Mouse (Mus musculus) MEL (cell line): ENCODE data around the gene Fat3. TPM values are rescaled to one million over a fixed set of nuclear protein-coding genes. Genes with fewer than 3 reads are reported as not detected.

Experiments used
- DNase-seq: peaks from one replicate; pipeline ENCODE4 v3.0.0; 2011; ENCODE audit warnings: low read depth, low spot score
- H3K27ac ChIP-seq: 2 replicates; pipeline ENCODE4 v1.5.1; 2012; ENCODE audit warnings: low read depth, mild to moderate bottlenecking, control low read depth, low read length, moderate library complexity; ENCODE audit not compliant: control insufficient read depth
- H3K27me3 ChIP-seq, 2 experiments: fragments of 150-350 bp in 1 of 2; sonication (generic) in 1 of 2; 2 replicates each; pipeline ENCODE4 v1.6.1; 2012; ENCODE audit warnings: low read length in 2 of 2, mild to moderate bottlenecking in 2 of 2, improper control_type of control experiment in 1 of 2, moderate library complexity in 1 of 2; ENCODE audit not compliant: insufficient read depth in 2 of 2, control insufficient read depth in 1 of 2
- H3K36me3 ChIP-seq, 2 experiments: 2 replicates each; pipeline ENCODE4 v1.6.1; 2012 to 2014; ENCODE audit warnings: low read length in 2 of 2, improper control_type of control experiment in 1 of 2, inconsistent platforms in 1 of 2, mild to moderate bottlenecking in 1 of 2; ENCODE audit not compliant: insufficient read depth in 2 of 2, control insufficient read depth in 1 of 2
- H3K4me1 ChIP-seq, 2 experiments: fragments of 150-350 bp in 1 of 2; sonication (generic) in 1 of 2; 2 replicates each; pipeline ENCODE4 v1.6.1; 2012; ENCODE audit warnings: low read length in 2 of 2, improper control_type of control experiment in 1 of 2, mild to moderate bottlenecking in 1 of 2; ENCODE audit not compliant: insufficient read depth in 2 of 2, control insufficient read depth in 1 of 2
- H3K4me3 ChIP-seq, 2 experiments: fragments of 150-350 bp in 1 of 2; sonication (generic) in 1 of 2; 2 replicates each; pipeline ENCODE4 v1.5.1; 2012; ENCODE audit warnings: low read depth in 2 of 2, low read length in 2 of 2, mild to moderate bottlenecking in 2 of 2, moderate library complexity in 2 of 2, control low read depth in 1 of 2, improper control_type of control experiment in 1 of 2; ENCODE audit not compliant: control insufficient read depth in 1 of 2, insufficient read depth in 1 of 2
- H3K79me2 ChIP-seq: 2 replicates; pipeline ENCODE4 v1.6.1; 2012; ENCODE audit warnings: mild to moderate bottlenecking, low read length, moderate library complexity; ENCODE audit not compliant: control insufficient read depth, poor library complexity, insufficient read depth
- H3K9ac ChIP-seq: 2 replicates; pipeline ENCODE4 v1.6.1; 2012; ENCODE audit warnings: low read depth, mild to moderate bottlenecking, control low read depth, low read length, moderate library complexity; ENCODE audit not compliant: control insufficient read depth, poor library complexity, severe bottlenecking
- H3K9me3 ChIP-seq: fragments of 150-350 bp; sonication (generic); replicated peaks from 2 replicates; pipeline ENCODE4 v1.6.1; 2012; ENCODE audit warnings: mild to moderate bottlenecking, low read length, improper control_type of control experiment, moderate library complexity; ENCODE audit not compliant: insufficient read depth
- CHD1 ChIP-seq: IDR thresholded peaks from 2 replicates; pipeline ENCODE4 v1.6.1; 2012; ENCODE audit warnings: low read depth, mild to moderate bottlenecking, inconsistent platforms, low read length, improper control_type of control experiment
- CHD2 ChIP-seq: IDR thresholded peaks from 2 replicates; pipeline ENCODE4 v1.6.1; 2011; ENCODE audit warnings: low read length, improper control_type of control experiment
- CTCF ChIP-seq, 3 experiments: IDR thresholded peaks in 2 of 3; conservative IDR thresholded peaks in 1 of 3; 2 replicates each; pipeline ENCODE4 v1.5.1; 2011 to 2012; ENCODE audit warnings: low read length in 3 of 3, low read depth in 2 of 3, mild to moderate bottlenecking in 2 of 3, improper control_type of control experiment in 1 of 3, inconsistent platforms in 1 of 3, mixed read lengths in 1 of 3, moderate library complexity in 1 of 3; ENCODE audit not compliant: control insufficient read depth in 1 of 3, insufficient read depth in 1 of 3, poor library complexity in 1 of 3, severe bottlenecking in 1 of 3
- E2F4 ChIP-seq: IDR thresholded peaks from 2 replicates; pipeline ENCODE4 v1.6.1; 2011; ENCODE audit warnings: low read depth, low read length, improper control_type of control experiment, borderline replicate concordance
- ELF1 ChIP-seq: IDR thresholded peaks from 2 replicates; pipeline ENCODE4 v1.6.1; 2014; ENCODE audit warnings: low read depth, mild to moderate bottlenecking, inconsistent platforms, low read length, improper control_type of control experiment, moderate library complexity
- EP300 ChIP-seq, 2 experiments: IDR thresholded peaks; 2 replicates each; pipeline ENCODE4 v1.6.1; 2011; ENCODE audit warnings: improper control_type of control experiment in 2 of 2, low read length in 2 of 2, low read depth in 1 of 2, mild to moderate bottlenecking in 1 of 2
- ETS1 ChIP-seq: IDR thresholded peaks from 2 replicates; pipeline ENCODE4 v1.6.1; 2012; ENCODE audit warnings: low read depth, mild to moderate bottlenecking, inconsistent platforms, low read length, improper control_type of control experiment, moderate library complexity
- GATA1 ChIP-seq: IDR thresholded peaks from 2 replicates; pipeline ENCODE4 v1.6.1; 2011; ENCODE audit warnings: low read depth, low read length, improper control_type of control experiment
- KAT2A ChIP-seq: conservative IDR thresholded peaks from 2 replicates; pipeline ENCODE4 v1.6.1; 2012; ENCODE audit warnings: low read depth, low read length, improper control_type of control experiment, inconsistent platforms
- MAFK ChIP-seq: IDR thresholded peaks from 2 replicates; pipeline ENCODE4 v1.6.1; 2011; ENCODE audit warnings: low read depth, mild to moderate bottlenecking, low read length, improper control_type of control experiment, borderline replicate concordance
- MAX ChIP-seq: IDR thresholded peaks from 2 replicates; pipeline ENCODE4 v1.6.1; 2011; ENCODE audit warnings: low read length, improper control_type of control experiment
- RAD21 ChIP-seq: IDR thresholded peaks from 2 replicates; pipeline ENCODE4 v1.6.1; 2011; ENCODE audit warnings: mild to moderate bottlenecking, low read depth, low read length, improper control_type of control experiment
- RCOR1 ChIP-seq: IDR thresholded peaks from 2 replicates; pipeline ENCODE4 v1.6.1; 2012; ENCODE audit warnings: low read depth, mild to moderate bottlenecking, inconsistent platforms, low read length, improper control_type of control experiment
- SIN3A ChIP-seq: IDR thresholded peaks from 2 replicates; pipeline ENCODE4 v1.6.1; 2012; ENCODE audit warnings: low read length, improper control_type of control experiment, inconsistent platforms
- TAL1 ChIP-seq: IDR thresholded peaks from 2 replicates; pipeline ENCODE4 v1.6.1; 2012; ENCODE audit warnings: mild to moderate bottlenecking, inconsistent platforms, low read length, moderate library complexity, mixed read lengths
- TBP ChIP-seq: IDR thresholded peaks from 2 replicates; pipeline ENCODE4 v1.8.0; 2011; ENCODE audit warnings: low read depth, low read length, improper control_type of control experiment
- TCF12 ChIP-seq: IDR thresholded peaks from 2 replicates; pipeline ENCODE4 v1.6.1; 2014; ENCODE audit warnings: low read depth, mild to moderate bottlenecking, inconsistent platforms, low read length, improper control_type of control experiment, moderate library complexity
- USF1 ChIP-seq: IDR thresholded peaks from 2 replicates; pipeline ENCODE4 v1.6.1; 2014; ENCODE audit warnings: low read depth, mild to moderate bottlenecking, inconsistent platforms, low read length, improper control_type of control experiment, moderate library complexity
- USF2 ChIP-seq, 2 experiments: IDR thresholded peaks; 2 replicates each; pipeline ENCODE4 v1.6.1; 2011 to 2012; ENCODE audit warnings: improper control_type of control experiment in 2 of 2, low read length in 2 of 2, borderline replicate concordance in 1 of 2, inconsistent platforms in 1 of 2, low read depth in 1 of 2, mild to moderate bottlenecking in 1 of 2; ENCODE audit not compliant: insufficient read depth in 1 of 2
- ZC3H11A ChIP-seq: IDR thresholded peaks from 2 replicates; pipeline ENCODE4 v1.6.1; 2012; ENCODE audit warnings: low read depth, mild to moderate bottlenecking, inconsistent platforms, low read length, improper control_type of control experiment
- ZKSCAN1 ChIP-seq: IDR thresholded peaks from 2 replicates; pipeline ENCODE4 v1.6.1; 2012; ENCODE audit warnings: low read depth, mild to moderate bottlenecking, inconsistent platforms, low read length, improper control_type of control experiment, moderate library complexity
- ZMIZ1 ChIP-seq: IDR thresholded peaks from 2 replicates; pipeline ENCODE4 v1.6.1; 2012; ENCODE audit warnings: low read depth, mild to moderate bottlenecking, inconsistent platforms, low read length, improper control_type of control experiment, moderate library complexity
- polyA plus RNA-seq, 2 experiments: library from polyadenylated mRNA; stranded (reverse) in 1 of 2; unstranded in 1 of 2; fragments of >175 nt in 1 of 2; fragments of >200 nt in 1 of 2; gene quantifications; 2 replicates each; pipeline versions ENCODE4 v1.2.1 to v1.2.4; 2012; ENCODE audit warnings: low replicate concordance in 2 of 2, low read depth in 1 of 2; ENCODE audit not compliant: insufficient read length in 2 of 2, insufficient read depth in 1 of 2, missing spikeins in 1 of 2
- total RNA-seq: library from RNA; depleted of rRNA; stranded (reverse); fragments of 300-350 nt; gene quantifications from 2 replicates; pipeline ENCODE4 v1.2.3, GENCODE M21; 2012

Fat3 gene
- total and polyA plus RNA-seq, 3 experiments: 1.5 to 1.8 TPM; not detected in 1

- no peak overlapping the region for H3K4me3 ChIP-seq
- no peaks in the 10 kb centered on the region for H3K79me2 ChIP-seq
- no peaks in the 10 kb centered on the region for H3K4me1 ChIP-seq
- TF ChIP-seq TBP: no peak
- TF ChIP-seq MAFK: peak; percentile 51; the same call in 1 of the 2 replicates
- H3K27ac ChIP-seq: no peak overlapping the region
- H3K36me3 ChIP-seq: no peaks in the 10 kb centered on the region
- DNase-seq: no peak
- no peaks in the 10 kb centered on the region for H3K9me3 ChIP-seq
- no peaks in the 10 kb centered on the region for H3K27me3 ChIP-seq
- H3K9ac ChIP-seq: no peak overlapping the region
Observed at GRCm38 (mm10) chr9:16387527-16387926, 113.6 kb downstream of the Fat3 start.

GRCm38 (mm10) chr9:16363713-16364112 is 137.4 kb downstream of the Fat3 start:
- no peaks in the 10 kb centered on the region for H3K36me3 ChIP-seq
- H3K79me2 ChIP-seq: no peaks in the 10 kb centered on the region
- no peaks in the 10 kb centered on the region; a peak in 1 of 4 replicates for H3K27me3 ChIP-seq
- H3K9ac ChIP-seq: no peak overlapping the region
- no peak for TF ChIP-seq ZC3H11A
- no peak overlapping the region for H3K4me3 ChIP-seq
- no peak for DNase-seq
- no peaks in the 10 kb centered on the region; the same call in 1 of the 2 replicates for H3K9me3 ChIP-seq
- no peak overlapping the region for H3K27ac ChIP-seq
- H3K4me1 ChIP-seq: no peaks in the 10 kb centered on the region

GRCm38 (mm10) chr9:16361811-16362210 is 139.3 kb downstream of the Fat3 start:
- Histone ChIP-seq H3K4me1 (no peaks in the 10 kb centered on the region), H3K4me3 (no peak overlapping the region), H3K36me3 (no peaks in the 10 kb centered on the region), H3K9me3 (no peaks in the 10 kb centered on the region), H3K27ac (no peak overlapping the region), H3K9ac (no peak overlapping the region), H3K79me2 (no peaks in the 10 kb centered on the region), H3K27me3 (no peaks in the 10 kb centered on the region; a peak in 1 of 4 replicates)
- DNase-seq: no peak
- no peak for TF ChIP-seq CHD2
- no peak for TF ChIP-seq USF2 (IDR thresholded peaks at IDR 0.05; ENCODE audit: borderline replicate concordance in 1 of 2, insufficient read depth in 1 of 2, low read depth in 1 of 2, low read length in 2 of 2)
- no peak for TF ChIP-seq GATA1
- TF ChIP-seq ZMIZ1: no peak
- no peak for TF ChIP-seq ELF1
- TF ChIP-seq RAD21: no peak
- TF ChIP-seq TAL1: no peak
- no peak for TF ChIP-seq MAX
- TF ChIP-seq CTCF (IDR thresholded peaks at IDR 0.05 in 2 of 3, conservative IDR thresholded peaks at IDR 0.05 in 1 of 3; ENCODE audit: control insufficient read depth in 1 of 3, insufficient read depth in 1 of 3, low read depth in 2 of 3, low read length in 3 of 3, poor library complexity in 1 of 3, severe bottlenecking in 1 of 3): no peak
- TF ChIP-seq TCF12: no peak
- TF ChIP-seq ZC3H11A: no peak
- TF ChIP-seq KAT2A: no peak
- no peak for TF ChIP-seq EP300 (IDR thresholded peaks at IDR 0.05; ENCODE audit: low read depth in 1 of 2, low read length in 2 of 2)
- TF ChIP-seq CHD1: no peak
- no peak for TF ChIP-seq E2F4
- TF ChIP-seq RCOR1: no peak
- TF ChIP-seq SIN3A: no peak
- TF ChIP-seq USF1: no peak
- TF ChIP-seq ZKSCAN1: no peak
- TF ChIP-seq ETS1: no peak
